Mouse (Mus musculus) testis, postnatal 14 days (tissue): ENCODE results near the gene Ly9.

Source experiments
- DNase-seq: peaks from one replicate; pipeline ENCODE4 v3.0.0; 2021; ENCODE audit warnings: low spot score

The Ly9 gene

DNA sequence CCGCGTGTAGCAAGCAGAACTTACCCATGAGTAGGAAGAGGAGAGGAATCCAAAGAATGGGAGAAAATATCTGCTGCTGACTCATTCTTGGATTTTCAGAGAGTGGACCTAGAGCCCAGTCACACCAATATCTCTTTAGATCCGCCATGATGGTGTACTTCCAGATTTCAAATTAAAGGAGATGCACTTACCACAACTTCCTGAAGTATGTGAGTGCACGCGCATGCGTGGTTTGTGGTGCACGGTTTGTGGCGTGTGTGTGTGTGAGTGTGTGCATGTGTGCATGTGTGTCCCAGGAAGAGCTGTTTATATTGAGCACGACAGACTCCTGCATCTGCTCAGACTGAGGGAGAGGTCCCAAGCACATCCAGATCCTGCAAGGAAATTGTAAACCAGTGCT, at the start of gene Ly9:
Gene Ly9 (minus strand): TSS at position 235 of the 400 bp plus-strand sequence.
- no peak for DNase-seq

DNA sequence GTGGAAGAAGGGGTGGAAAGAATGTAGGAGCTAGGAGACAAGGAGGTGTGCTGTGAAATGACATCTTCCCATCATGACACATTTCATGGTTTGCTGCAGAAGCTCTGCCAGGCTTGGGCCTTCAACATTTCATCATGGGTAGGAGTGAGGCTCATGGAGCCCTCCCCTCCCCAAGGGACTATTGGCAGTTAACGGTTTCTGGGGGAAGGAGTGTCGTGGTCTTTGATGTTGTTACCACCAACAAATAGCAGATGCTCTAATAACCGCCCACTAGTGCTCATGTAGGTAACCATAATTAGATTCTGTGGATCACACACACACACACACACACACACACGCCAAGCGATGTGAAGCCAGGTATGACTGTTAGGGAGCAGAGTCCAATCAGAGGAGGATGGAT, 45.5 kb upstream of the Ly9 start, which contains the start of gene Slamf7:
Gene Slamf7 (minus strand): TSS at position 302 of the 400 bp plus-strand sequence.
- no peak for DNase-seq

DNA sequence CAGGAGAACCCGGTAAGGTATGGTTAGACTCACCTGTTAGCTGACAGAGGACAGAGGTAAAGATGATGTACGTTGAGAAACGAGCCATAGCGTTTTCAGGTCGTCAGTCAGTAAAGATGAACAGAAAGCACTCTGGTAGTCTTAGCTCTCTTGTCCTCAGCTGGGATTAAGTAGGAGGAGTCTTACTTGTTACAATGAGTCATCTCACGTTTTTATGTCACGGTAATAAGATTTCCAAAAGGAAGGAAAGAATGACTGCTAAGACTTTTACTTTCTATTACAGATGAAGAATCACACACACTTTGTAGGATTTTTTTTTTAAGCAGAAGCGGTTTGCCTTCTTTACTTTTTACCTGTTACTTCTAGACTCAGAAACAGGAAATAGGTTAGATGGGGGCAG, 41.6 kb upstream of the Ly9 start:
- no peak for DNase-seq

DNA sequence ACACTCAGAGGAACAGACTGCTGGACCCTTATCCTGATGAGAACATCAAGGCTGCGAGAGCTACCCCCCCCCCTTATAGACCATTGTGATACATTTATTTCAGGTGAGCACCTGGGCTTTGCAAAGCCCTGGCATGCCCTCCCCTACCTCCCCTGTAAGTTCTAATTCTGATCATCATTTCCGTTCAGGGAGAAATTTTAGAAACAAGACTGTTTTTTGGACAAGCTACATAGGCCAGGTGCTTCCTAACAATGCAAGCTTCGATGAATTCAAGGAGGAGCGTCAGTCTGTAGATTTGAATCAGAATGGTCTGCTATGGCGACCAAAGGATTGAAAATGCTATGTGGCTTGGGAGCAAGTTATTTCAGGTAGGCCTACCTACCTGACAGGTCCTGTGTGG, 40.5 kb upstream of the Ly9 start:
- no peak for DNase-seq

DNA sequence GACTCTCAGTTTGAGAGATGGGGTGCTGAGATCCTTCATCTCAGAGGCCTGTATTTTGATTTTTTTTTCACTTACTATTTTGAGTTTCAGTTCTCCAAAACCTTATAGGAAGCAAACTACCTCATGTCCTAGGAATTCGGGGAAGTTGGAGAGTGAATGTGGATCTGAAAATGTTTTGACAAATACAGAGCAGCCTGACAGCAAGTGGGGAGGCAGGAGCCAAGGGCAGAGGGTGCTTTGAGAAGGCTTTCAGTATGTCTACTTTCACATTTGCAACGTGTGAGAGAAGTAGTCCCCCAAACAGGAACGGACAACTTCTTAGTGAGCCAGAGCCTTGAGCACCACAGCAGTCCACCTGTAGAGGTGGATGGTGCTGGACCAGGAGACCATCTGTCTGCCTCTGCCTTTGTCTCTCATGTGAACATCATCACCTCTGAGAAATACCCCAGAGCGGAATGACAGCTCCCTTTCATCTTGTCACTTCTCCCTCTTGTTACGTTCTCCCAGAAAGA, 39.3 kb upstream of the Ly9 start:
- no peak for DNase-seq

DNA sequence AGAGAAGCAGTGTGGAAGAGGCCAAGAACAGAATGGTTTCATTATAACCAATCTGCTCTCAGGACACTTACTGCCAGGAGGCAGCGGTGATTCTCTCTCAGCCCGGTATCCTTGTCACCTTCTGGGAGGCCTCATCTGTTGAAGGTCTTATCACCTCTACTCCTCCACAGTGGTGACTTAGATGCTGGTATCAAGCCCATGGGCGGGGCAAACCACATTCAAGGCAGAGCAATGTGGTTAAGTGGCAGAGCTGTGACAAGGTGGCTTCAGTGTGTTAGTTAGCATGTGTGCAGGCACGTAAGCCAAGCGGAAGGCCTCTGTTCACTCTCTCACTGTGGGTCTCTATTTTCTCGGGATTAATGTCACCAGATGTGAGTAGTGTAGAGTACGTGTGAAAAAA, 36.4 kb upstream of the Ly9 start:
- DNase-seq = no peak

DNA sequence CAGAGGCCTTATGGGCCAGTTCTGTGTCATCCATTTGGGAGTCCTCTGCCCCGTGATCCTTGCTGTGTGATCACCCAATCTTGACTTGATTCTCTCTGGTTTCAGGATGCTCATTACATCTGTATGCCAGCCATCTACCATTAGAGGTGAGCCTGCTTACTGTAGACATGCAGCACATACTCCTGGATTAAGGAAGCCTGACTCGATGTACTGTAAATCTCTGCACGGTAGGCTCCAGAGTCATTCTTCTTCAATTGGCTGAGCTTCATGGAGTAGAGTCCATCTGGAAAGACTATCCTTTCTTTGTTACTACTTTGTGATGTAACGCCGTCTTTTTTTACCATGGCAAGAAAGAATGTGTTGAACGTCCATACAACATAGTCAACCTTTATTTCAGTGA, 33.6 kb upstream of the Ly9 start:
- no peak for DNase-seq

DNA sequence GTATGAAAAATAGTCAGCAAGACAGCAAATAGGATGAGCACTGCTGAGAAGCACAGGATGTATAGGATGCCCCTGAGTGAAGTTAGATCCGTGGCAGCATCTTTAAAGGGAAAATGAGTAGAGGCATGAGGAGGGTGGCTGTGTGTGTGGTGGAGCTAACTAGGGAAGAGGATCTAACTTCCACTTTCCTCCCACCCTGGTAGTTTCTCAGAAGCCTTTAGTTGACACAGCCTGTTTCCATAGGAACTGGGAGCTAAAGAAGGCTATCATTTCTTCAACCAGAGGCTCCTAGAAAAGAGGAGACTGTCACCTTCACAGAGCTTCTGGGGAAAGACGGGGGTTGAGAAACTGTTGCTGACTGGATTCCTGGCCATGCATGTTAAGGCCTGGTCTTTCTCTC, 31.5 kb upstream of the Ly9 start:
- DNase-seq = no peak

DNA sequence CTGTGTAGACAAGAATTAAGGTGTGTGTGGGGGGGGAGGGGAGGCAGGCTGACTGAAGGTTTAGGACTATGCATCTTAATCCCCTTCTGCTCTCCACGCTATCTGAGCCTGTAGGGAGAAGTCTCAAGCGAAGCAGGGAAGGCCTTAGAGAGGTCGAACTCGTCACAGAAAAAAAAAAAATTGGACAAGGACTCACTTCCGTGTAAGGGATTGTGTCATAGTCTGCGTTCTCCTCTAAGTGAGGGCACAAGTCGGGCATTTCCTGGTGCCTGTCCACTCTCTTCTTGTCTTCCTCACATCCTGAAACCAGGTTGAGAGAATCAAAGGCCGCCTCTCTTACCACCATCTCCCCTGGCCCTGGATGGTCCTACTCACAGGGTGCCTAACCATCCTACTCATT, 29.9 kb upstream of the Ly9 start:
- no peak for DNase-seq

DNA sequence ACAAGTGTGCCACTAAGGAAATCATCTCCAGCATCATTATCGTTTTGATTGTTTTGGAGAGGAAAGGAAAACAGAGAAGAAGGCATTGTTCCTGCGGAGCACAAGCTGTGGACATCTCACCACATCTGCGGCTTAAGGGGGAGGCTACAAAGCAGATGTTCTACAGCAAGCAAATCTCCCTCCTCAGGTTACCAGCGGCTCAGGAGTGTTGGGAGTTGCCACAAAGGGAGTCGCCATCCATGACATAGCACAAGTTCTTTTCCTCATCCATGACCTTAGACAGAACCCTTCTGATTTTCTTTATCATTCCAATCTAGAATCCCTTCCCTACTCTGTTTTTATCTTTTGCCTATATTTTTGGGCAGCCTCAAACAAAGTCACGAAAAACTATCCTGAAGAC, 28.5 kb upstream of the Ly9 start:
- DNase-seq = no peak

DNA sequence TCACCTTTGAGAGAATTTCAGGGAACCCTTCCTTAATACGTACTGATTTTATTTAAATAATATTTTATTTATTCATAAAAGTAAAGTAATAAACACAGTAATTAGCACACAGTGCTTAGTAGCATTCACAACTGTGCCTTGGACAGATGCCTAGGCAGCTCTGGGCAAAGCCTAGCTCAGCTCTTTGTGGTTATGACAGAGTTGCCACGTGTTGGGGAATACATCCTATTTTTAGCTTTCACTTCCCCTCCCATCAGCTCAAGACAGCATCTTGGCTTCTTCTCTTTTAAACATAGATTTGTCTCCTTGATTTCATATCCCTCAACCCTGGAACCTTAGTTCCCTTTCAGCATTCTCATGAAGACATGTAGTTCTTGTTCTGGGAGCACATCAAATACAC, 24.2 kb upstream of the Ly9 start:
- no peak for DNase-seq

DNA sequence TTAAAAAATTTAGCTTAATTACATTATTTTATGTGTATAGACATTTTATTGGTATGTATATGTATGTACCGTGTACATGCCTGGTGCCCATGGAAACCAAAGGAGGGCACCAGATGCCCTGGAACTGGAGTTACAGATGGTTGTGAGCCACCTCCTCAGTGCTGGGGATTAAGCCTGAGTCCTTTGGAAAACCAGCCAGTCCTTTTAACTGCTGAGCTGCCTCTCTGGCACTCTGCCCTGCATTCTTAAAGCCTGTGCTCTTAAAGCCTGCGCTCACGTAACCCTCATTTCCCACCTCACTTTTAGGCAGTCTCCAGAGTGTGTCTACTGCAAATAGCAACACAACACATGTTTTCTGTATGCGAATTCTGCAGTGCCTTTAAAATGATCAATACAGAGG, 23.7 kb upstream of the Ly9 start:
- DNase-seq = no peak

DNA sequence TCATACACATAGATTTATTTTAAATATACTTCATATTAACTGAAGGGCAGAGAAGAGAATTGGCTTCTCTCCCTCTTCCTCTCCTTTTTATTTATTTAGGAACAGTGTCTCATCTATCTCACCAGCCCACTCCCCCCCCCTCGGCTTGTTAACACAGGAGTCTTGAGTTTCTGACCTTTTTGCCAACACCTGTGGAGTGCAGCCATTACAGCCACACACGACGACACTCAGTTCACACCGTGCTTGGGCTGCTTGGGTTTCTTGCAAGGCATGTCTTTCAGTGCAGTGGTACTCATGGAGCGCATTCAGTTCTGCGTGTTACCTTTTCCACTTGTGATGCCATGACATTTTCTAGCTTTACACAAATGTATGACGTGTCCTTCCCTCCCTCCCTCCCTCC, 22.8 kb upstream of the Ly9 start:
- DNase-seq = no peak

DNA sequence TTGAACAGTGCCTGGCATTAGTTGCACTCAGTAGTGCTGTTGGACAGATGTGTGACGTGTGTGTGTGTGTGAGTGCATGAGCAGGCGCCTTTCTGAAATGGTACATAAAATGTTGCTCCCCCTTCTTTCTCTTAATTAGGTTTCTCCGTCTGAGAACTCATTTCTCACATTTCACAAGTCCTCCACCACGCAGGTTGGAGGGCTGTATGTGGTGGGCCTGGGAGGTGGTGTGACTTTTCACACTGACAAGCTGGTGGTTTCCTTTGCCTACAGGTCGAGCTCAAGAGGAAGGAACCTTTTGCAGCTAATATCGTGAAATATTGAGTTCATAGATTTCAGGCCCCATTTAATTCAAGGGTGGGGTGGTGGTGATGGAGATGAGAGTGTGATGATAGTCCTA, 22.0 kb upstream of the Ly9 start:
- no peak for DNase-seq

DNA sequence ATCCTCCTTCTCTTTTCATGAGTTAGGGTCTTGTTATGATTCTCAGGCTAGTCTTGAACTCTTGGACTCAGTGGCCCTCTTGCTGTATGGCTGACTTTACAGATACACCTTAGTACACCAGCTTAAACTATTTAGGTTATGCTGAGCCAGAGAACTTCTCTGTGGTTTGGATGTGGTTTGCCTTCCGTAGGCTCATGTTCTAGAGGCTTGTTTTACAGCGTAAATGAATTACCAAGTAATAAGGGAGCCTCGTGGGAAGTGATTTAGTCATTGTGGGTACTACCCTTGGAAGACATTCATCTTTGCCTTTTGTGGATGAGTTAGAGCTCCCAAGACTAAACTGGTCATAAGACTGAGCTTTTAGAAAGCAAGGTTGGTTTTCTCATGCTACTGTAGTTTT, 20.6 kb upstream of the Ly9 start:
- no peak for DNase-seq

DNA sequence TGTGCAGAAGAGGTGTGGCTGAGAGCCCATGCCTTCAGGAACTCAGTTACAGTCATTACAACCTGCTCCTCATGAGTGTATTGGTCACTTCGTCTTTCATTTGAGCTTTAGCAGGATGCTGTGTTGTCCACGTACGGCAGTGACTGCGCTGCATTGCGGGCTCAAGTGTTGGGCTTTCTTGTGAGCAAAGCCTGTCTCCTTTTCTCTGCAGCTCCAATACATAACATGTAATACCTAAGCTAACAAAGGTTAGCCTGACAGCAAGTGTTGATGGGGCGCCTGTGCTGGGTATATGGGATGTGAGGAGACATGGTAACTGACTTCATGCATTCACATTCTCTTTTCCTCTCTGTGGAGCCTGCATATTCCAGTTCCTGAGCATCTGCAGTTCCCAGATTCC, 12.9 kb upstream of the Ly9 start:
- DNase-seq = no peak

DNA sequence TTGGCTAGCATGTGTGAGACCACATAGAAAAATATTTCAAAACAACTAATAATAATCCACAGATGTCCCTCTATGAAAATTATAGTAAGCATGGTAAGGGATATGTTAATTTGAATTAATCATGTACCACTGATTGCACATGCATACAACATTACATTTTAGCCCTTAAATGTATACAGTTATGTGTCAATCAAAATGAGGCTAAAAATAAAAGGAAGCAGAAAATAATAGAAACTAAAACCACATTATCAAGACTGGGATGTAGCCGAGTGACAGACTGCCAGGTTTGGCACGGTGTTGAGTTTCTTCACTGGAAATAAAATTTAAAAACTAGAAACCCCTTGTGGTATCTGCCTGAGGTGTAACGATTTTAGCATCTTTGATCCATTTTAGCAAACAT, 12.4 kb upstream of the Ly9 start:
- DNase-seq = no peak

DNA sequence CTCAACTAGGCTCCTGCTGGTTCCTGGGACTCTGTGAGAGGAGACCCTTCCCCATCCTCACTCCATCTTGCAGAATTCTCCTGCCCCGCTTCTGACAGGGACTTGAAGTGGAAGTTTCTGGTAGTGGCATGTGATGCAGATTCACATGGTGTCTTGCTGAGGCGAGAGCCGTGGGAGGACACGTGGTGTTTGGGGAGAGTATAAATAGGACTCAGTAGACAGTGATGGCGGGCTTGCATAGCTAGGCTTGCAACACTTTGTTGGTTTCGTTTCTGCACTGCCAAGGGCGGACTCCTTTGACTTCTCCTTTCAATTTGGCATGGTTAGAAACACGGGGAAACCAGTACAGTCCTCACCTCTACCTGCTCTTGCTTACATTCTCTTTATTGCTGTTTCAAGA, 11.8 kb upstream of the Ly9 start:
- no peak for DNase-seq

DNA sequence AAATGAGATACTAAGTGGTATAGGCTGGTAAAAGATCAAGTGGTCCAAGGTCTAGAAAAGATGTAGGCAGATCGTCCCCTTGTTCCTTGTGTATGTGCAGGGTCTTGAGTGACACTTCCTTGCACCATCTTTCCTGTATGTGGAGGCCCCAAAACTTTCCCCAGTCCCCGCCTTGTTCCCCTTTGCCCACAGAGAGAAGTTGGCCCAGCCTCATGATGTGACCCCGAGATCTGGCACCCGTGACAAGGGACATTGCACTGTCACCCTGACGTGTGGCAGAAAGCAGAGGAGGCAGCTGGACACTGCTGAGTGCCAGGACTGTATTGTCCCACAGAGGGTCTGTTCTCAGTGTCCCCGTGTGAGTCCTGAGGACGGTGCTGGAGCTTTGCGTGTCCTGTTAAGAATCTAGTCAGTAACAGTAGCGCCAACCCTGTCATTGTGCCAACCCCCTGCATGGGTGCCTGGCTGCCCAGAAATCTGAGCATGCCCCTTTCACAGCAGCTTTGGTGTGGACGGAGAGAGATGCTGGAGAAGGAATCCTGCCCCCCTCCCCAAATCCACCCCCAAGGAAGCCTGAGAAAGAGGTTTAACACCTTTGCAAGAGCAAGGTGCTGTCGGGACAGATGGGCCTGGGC, 9.8 kb upstream of the Ly9 start:
- DNase-seq = no peak

DNA sequence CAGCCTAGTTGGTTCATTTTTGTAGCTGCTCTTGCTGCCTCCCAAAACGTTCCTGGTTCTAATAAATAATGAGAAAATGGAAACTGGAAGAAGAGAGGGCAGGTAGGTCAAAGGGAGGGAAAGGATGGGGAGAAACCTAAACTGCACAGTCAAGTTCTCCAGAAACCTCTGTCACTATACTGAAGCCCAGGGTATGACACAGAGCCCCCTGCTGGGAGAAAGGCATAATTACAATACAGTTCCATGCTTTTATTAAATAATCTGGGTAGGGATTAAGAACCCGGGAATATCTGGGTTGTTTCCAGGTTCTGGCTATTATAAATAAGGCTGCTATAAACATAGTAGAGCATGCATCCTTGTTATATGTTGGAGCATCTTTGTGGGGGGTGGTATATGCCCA, 6.8 kb upstream of the Ly9 start:
- no peak for DNase-seq

DNA sequence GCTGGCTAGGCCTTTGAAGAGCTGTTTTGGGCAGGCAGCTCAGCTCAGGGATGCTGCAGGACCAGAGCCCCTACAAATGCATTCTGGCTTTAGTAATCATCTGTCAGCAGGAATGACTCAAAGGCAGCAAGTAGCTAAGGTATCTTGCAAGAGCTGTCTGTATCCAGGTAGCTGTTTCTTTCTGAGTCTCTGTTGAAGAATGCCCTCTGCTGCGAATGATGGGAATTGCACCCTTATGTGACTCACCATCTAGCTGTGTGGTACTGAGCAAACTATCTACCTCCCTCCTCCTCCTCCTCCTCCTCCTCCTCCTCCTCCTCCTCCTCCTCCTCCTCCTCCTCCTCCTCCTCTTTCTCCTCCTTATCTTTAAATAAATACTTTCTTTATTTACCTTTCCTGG, 3.6 kb upstream of the Ly9 start:
- DNase-seq = no peak

DNA sequence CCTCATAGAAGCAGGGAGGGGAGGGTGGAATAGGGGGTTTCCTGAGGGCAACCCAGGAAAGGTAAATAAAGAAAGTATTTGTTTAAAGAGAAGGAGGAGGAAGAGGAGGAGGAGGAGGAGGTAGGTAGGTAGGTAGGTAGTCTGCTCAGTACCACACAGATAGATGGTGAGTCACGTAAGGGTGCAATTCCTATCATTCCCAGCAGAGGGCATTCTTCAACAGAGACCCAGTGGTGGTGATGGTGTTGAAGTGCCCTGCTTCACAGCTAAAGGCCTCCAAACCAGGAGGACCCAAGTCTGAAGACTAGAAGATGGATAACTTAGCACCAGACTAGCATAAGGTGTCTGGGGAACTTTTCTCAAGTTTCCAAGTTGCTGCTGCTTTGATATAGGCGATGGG, 2.8 kb upstream of the Ly9 start:
- DNase-seq = no peak

DNA sequence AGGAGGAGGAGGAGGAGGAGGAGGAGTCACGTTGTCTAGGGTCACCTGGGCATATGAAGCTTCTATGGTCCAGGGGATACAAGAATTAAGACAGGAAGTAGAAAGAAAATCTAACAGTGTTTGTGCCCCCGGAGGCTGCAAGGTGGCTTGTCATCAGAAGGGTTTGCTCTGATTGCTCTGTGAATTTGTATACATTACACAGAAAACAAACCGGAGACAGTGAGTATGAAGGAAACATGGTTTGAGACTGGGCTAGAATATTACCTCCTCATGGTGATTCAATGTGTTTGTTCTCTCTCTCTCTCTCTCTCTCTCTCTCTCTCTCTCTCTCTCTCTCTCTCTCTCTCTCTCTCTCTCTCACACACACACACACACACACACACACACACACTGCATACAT, 554 bp downstream of the Ly9 start:
- DNase-seq = no peak

DNA sequence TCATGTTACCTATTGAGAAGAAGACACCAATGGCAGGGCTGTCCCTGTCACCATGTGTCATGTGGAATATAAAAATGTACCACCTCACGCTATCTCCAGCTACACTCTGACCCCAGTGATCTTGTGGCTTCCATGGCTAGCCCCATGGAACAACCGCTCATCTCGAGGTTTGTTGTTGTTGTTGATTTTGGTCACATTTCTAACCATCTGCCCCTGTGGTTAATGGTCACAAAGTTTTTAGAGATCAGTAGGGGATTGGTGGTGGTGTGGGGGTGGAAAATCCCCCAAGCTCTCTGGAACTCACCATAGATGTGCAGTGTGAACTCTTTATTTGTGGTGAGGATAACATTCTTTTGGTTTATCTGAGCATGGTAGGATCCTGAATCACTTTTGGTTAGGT, 2.5 kb downstream of the Ly9 start:
- DNase-seq = no peak

DNA sequence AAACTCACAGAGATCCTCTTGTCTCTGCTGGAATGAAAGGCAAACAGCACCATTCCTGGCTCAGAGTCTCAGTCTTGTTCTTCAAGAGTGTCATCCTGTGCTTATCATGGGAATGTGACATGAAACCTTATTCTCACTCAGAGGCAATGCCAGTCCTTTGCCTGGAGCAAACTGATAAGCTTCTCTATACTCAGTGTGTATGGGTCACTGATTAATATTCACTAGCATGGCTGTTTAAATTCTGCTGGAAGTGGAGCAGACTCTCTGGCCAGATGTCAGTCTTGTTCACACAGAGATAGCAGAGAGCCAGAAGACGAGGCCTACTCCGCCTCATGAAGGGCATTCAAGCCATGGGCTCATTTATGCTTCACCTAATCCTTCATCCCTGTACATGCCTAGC, 22.6 kb downstream of the Ly9 start:
- no peak for DNase-seq
